Mouse (Mus musculus): ENCODE measurements around the gene Rps6ka6. TPM values are rescaled to one million over a fixed set of nuclear protein-coding genes. Genes with fewer than 3 reads are reported as not detected.

Gene Rps6ka6
- total and polyA plus RNA-seq, 3 experiments = not detected

GRCm38 (mm10) chrX:111414775-111415174 lies 123.0 kb downstream of the Rps6ka6 start (continued):
- TF ChIP-seq USF2 (IDR thresholded peaks at IDR 0.05; ENCODE audit: borderline replicate concordance in 1 of 2, insufficient read depth in 1 of 2, low read depth in 1 of 2, low read length in 2 of 2) = no peak
- no peak for TF ChIP-seq ETS1 (IDR thresholded peaks at IDR 0.05; ENCODE audit: low read depth, low read length)
- TF ChIP-seq MAFK (IDR thresholded peaks at IDR 0.05; ENCODE audit: borderline replicate concordance, low read depth, low read length) = peak; percentile 39; the same call in 1 of the 2 replicates
- TF ChIP-seq NRF1 (IDR thresholded peaks at IDR 0.05; ENCODE audit: insufficient read depth, low read depth, low read length, poor library complexity, severe bottlenecking) = peak; percentile 53; the same call in 1 of the 2 replicates
- TF ChIP-seq USF1 (IDR thresholded peaks at IDR 0.05; ENCODE audit: low read depth, low read length) = no peak
- no peak for TF ChIP-seq MYB (IDR thresholded peaks at IDR 0.05; ENCODE audit: low read depth, low read length)
- no peak for TF ChIP-seq E2F4 (IDR thresholded peaks at IDR 0.05; ENCODE audit: borderline replicate concordance, low read depth, low read length)
- TF ChIP-seq CHD2 (IDR thresholded peaks at IDR 0.05; ENCODE audit: low read length) = no peak
- TF ChIP-seq ZNF384 (IDR thresholded peaks at IDR 0.05; ENCODE audit: low read depth, low read length) = no peak
- TF ChIP-seq MEF2A (IDR thresholded peaks at IDR 0.05; ENCODE audit: extremely low read depth, insufficient replicate concordance, low read depth, low read length, poor library complexity, severe bottlenecking) = no peak
- TF ChIP-seq KAT2A (conservative IDR thresholded peaks at IDR 0.05; ENCODE audit: low read depth, low read length) = no peak
- no peak for TF ChIP-seq POLR2A (IDR thresholded peaks at IDR 0.05; ENCODE audit: control insufficient read depth in 1 of 2, insufficient read depth in 1 of 2, low read depth in 1 of 2, low read length in 2 of 2, poor library complexity in 1 of 2)

- Histone ChIP-seq H3K36me3 (ENCODE audit: control insufficient read depth in 1 of 2, insufficient read depth in 2 of 2, low read length in 2 of 2) (peaks cover 0 to 2% of the 10 kb centered on the region in 2 experiments; a peak in 2 of 4 replicates), H3K79me2 (ENCODE audit: control insufficient read depth, insufficient read depth, low read length, poor library complexity) (no peaks in the 10 kb centered on the region), H3K9me3 (replicated peaks; ENCODE audit: insufficient read depth, low read length) (no peaks in the 10 kb centered on the region), H3K27ac (ENCODE audit: control insufficient read depth, low read depth, low read length) (no peak overlapping the region), H3K4me1 (ENCODE audit: control insufficient read depth in 1 of 2, insufficient read depth in 2 of 2, low read length in 2 of 2) (no peaks in the 10 kb centered on the region), H3K27me3 (ENCODE audit: control insufficient read depth in 1 of 2, insufficient read depth in 2 of 2, low read length in 2 of 2) (no peaks in the 10 kb centered on the region), H3K9ac (ENCODE audit: control insufficient read depth, low read depth, low read length, poor library complexity, severe bottlenecking) (no peak overlapping the region), H3K4me3 (ENCODE audit: control insufficient read depth in 1 of 2, insufficient read depth in 1 of 2, low read depth in 2 of 2, low read length in 2 of 2) (no peak overlapping the region)
- 0 out of 2 replicates have a peak, but pooled peaks have one; percentile 21 for TF ChIP-seq TCF12 (IDR thresholded peaks at IDR 0.05; ENCODE audit: low read depth, low read length)
- no peak for TF ChIP-seq MXI1 (IDR thresholded peaks at IDR 0.05; ENCODE audit: low read depth, low read length)
- peak; percentile 49 to 66; a peak in 3 of 4 replicates for TF ChIP-seq EP300 (IDR thresholded peaks at IDR 0.05; ENCODE audit: low read depth in 1 of 2, low read length in 2 of 2)
- peak; percentile 64 for TF ChIP-seq GATA1 (IDR thresholded peaks at IDR 0.05; ENCODE audit: low read depth, low read length)
- peak; percentile 73 for TF ChIP-seq ZKSCAN1 (IDR thresholded peaks at IDR 0.05; ENCODE audit: low read depth, low read length)
- peak; percentile 75 for TF ChIP-seq RCOR1 (IDR thresholded peaks at IDR 0.05; ENCODE audit: low read depth, low read length)
- TF ChIP-seq SMC3 (IDR thresholded peaks at IDR 0.05; ENCODE audit: low read depth, low read length) = no peak
- peak; percentile 24 for DNase-seq (ENCODE audit: low read depth, low spot score)
These were observed 132.9 kb downstream of the Rps6ka6 start for GRCm38 (mm10) chrX:111404816-111405215.
